Mouse (Mus musculus) gastrocnemius, postnatal 36 days (tissue): ENCODE data around the gene S1pr5. TPM values are rescaled to one million over a fixed set of nuclear protein-coding genes. Genes with fewer than 3 reads are reported as not detected.
A peak's percentile ranks its signal among the peaks of the same experiment; 100 is the strongest.
"Not testable (repeated sequence)": the region's sequence is repeated elsewhere in the genome, so short reads cannot be mapped to it uniquely, and the experiment has no call there.

ENCODE experiments used
- DNase-seq, 2 experiments: peaks; one replicate each; pipeline ENCODE4 v3.0.0; 2022
- intact Hi-C: fragments of 180-260 bp; cut with DNase I; formaldehyde crosslinking; loops from one replicate; pipeline ENCODE4 v1.15.1; 2025
- total RNA-seq, 2 experiments: library from RNA; stranded (reverse); gene quantifications; 2 replicates each; pipeline ENCODE4 v1.2.3; 2021

The S1pr5 gene
- total RNA-seq, 2 experiments from 2014 or later, result 0.12 TPM; not detected in 1

DNA sequence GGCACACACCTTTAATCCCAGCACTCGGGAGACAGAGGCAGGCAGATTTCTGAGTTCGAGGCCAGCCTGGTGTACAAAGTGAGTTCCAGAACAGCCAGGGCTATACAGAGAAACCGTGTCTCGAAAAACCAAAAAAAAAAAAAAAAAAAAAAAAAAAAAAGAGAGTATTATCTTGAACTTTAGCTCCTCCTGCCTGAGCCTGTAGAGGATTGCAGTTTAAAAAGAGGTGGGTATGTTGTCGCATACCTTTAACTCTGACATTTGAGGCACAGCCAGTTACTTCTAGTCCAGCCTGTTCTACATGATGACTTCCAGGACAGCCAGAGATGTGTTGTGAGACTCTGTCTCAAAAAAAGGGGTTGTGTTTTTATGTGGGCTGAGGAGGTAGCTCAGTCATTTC, 21.3 kb upstream of the S1pr5 start:
- DNase-seq, intact Hi-C loops: not testable (repeated sequence)

DNA sequence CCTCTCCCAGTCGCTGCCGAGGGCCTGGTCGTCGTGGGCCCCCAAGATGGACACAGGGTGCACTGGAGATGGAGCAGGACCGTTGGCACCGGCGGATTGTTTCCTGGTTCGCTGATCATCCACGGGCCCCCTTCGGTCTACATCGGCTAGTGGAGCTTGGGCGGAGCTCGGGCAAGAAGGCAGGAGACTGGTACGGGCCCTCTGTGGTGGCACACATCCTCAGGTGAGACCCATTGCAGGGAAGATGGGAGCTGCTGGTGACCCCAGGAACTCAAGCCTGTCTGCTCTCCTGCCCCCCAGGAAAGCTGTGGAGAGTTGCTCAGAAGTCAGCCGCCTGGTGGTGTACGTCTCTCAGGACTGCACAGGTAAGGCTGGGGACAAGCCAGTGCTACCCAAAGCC, 20.1 kb upstream of the S1pr5 start:
- no peak for DNase-seq
- intact Hi-C loops, result no loop called here

GRCm38 (mm10) chr9:21266889-21267288, 18.6 kb upstream of the S1pr5 start:
- DNase-seq, result no peak
- intact Hi-C loops, result no loop called here

- no peak for DNase-seq
- intact Hi-C loops, result loop anchor here (2.0 kb wide), 1 partner anchor 27 kb away; the partner anchor contains the start of gene Keap1
Measured at GRCm38 (mm10) chr9:21265611-21266010, 17.4 kb upstream of the S1pr5 start.

- DNase-seq, result peak; percentile 99 to 100
- intact Hi-C loops, result loop anchor here (2.0 kb wide), 1 partner anchor 26 kb away; the partner anchor contains the start of gene Keap1
Measured at GRCm38 (mm10) chr9:21265000-21265561, 16.8 kb upstream of the S1pr5 start, which contains the start of gene Atg4d. Gene Atg4d (plus strand): TSS chr9:21265293.

DNA sequence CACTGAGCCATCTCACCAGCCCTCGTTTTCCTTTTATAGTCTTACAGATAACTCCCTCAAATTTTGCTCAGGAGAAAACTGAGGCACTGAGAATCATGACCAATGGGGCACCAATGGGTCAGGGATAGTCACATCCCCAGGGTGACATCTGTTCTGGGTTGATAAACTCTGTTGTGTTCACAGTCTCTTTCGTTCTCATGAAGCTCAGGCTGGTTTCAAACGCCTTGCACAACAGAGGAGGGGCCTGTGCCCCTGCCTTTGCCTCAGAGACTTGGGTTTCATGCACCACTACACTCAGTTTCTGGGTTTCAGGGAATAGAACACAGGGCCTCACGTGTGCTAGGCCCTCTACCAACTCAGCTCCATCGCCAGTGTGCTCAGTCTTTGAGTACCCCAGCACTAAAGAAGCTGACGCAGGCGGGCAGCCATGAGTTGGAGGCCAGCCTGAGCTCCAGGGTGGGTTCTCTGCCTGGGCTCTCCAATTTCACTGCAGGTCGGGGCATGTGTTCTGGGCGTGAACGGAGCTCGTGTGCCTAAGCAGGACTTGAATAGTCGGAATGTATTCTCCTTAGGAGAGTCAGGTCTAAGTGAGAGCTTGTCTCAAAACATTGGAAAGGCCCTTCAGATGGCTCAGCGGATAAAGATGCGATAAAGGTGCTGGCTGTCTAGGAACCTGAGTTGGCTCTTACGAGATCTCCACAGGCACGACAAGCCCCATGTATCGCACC, 16.2 kb upstream of the S1pr5 start:
- intact Hi-C loops, result loop anchor here (2.0 kb wide), 1 partner anchor 26 kb away; the partner anchor contains the start of gene Keap1
- DNase-seq, result no peak

GRCm38 (mm10) chr9:21261831-21262230, 13.6 kb upstream of the S1pr5 start:
- intact Hi-C loops, result no loop called here

DNA sequence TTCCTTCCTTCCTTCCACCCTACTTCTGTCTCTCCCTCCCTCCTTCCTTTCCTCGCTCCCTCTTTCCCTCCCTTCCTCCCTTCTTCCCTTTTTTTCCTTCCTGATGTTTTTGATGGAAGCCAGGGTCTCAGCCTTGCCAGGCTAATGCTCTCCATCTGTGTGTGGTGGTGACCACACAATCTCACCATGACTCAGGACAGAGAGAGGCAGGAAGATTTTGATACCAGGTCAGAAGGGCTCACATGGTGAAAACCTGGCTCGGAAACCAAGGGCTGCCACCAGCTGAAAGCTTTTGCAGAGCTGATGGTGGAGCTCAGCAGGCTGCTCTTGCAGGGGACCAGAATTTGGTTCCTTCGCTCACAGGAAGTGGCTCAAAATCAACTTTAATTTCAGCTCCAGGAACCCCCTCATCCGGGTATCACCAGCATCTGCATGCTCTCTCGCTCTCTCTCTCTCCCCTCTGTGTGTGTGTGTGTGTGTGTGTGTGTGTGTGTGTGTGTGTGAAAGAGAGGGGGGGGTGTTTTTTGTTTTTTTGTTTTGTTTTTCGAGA, 12.3 kb upstream of the S1pr5 start:
- DNase-seq, result no peak
- intact Hi-C loops, result no loop called here

More at GRCm38 (mm10) chr9:21261831-21262230, 13.6 kb upstream of the S1pr5 start:
- no peak for DNase-seq

- intact Hi-C loops, DNase-seq: not testable (repeated sequence)
Measured at GRCm38 (mm10) chr9:21256349-21256748, 8.1 kb upstream of the S1pr5 start.

DNA sequence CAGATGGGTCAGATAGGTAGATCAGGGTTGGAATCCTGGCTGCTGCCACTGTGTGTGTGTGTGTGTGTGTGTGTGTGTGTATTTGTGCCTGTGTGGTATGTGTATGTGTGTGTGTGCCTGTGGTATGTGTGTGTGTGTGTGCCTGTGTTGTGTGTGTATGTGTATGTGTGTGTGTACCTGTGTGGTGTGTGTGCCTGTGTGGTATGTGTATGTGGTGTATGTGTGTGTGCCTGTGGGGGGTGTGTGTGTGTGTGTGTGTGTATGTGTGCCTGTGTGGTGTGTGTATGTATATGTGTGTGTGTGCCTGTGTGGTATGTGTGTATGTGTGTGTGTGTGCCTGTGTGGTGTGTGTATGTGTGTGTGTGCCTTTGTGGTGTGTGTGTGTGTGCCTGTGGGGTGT, 6.4 kb upstream of the S1pr5 start:
- intact Hi-C loops, result no loop called here
- no peak for DNase-seq

DNA sequence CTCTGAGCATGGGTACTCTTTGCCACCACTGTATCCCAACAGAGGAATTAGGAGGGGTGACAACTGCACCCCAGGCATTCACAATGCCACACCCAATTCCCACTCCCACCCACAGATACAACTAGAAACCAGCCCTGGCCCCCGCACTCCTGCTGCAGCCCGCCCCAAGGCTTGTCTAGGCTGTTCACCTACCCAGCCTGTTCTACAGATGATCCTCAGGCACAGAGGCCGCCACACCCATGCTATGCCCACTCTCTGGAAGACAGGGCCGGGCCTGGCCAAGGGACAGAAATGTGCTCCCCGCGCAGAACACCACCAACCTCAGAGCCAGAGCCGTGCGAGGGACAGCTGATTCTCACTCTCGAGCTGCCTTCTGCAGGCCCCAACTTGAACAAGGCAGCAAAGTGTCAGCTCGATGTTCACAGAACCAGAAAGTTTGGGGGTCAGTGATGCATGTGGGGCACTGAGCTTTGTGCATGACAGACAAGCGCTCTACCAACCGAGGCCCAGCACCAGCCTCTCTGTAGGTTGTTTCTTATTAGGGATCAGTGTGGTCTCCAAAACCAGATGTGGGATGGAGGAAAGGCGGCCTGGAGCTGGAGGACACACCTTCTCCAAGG, 3.0 kb upstream of the S1pr5 start:
- intact Hi-C loops, result no loop called here
- no peak for DNase-seq

DNA sequence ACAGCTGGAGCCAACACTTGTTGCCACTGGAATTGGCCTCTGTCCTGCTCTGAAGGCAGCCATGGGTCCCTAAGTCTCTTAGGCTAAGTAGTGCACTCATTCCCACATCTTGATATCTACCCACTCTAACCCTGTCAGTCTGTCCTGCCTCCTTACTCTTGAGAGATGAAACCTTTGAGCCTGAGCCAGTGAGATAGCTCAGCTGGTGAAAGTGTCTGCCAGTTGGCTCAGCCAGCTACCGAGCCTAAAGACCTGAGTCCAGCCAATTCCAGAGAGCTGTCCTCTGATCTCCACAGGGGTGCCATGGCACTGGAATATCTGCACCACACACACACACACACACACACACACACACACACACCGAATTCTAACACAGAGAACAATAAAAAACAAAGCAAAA, 2.3 kb upstream of the S1pr5 start:
- intact Hi-C loops, result no loop called here
- no peak for DNase-seq

DNA sequence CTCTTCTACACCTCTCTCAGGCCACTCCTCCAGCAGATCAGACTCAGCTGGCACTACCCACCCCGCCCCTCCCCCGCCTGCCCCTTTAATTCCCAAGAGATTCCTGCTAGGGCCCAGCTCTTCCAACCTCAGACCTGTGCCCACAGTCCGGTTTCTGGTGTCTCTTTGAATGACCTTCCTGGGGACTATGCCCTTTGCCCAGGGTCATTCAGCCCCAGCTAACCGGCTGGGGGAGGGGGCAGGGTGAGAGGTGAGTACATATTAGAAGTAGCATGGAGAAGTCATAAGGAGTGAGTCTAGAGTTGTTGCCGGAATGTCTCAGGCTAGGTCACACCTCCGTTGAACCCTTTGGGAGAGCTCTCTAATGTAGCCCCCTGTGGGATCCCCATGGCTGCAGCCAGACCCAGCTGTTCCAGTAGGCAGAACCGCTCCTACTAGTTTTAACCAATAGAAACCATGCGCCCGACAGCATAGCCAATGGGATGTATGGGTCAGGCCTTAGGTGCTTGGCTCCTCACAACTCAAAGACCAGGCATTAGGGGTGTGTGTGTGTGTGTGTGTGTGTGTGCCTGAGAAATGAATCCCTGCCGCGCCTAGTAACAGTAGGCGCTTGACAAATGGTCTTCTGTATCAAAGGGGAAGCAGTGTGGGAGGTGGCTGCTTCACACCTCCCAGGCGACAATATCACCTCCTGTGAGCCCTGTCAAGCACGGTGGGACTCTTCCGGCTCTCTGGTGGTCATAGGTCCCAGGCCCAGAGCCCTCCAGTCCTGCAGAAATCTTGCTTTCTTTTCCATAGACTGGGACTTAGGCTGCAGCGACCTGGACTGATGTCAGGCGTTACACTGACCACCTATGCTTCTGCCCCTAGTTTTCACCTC, 1.6 kb upstream of the S1pr5 start:
- no peak for DNase-seq
- intact Hi-C loops, result no loop called here

GRCm38 (mm10) chr9:21246342-21246741, 1.9 kb downstream of the S1pr5 start:
- intact Hi-C loops, result no loop called here
- no peak for DNase-seq

GRCm38 (mm10) chr9:21245113-21245487, 3.1 kb downstream of the S1pr5 start:
- no peak for DNase-seq
- intact Hi-C loops, result no loop called here

- DNase-seq, result no peak
Measured at GRCm38 (mm10) chr9:21244428-21245112, 3.7 kb downstream of the S1pr5 start.

DNA sequence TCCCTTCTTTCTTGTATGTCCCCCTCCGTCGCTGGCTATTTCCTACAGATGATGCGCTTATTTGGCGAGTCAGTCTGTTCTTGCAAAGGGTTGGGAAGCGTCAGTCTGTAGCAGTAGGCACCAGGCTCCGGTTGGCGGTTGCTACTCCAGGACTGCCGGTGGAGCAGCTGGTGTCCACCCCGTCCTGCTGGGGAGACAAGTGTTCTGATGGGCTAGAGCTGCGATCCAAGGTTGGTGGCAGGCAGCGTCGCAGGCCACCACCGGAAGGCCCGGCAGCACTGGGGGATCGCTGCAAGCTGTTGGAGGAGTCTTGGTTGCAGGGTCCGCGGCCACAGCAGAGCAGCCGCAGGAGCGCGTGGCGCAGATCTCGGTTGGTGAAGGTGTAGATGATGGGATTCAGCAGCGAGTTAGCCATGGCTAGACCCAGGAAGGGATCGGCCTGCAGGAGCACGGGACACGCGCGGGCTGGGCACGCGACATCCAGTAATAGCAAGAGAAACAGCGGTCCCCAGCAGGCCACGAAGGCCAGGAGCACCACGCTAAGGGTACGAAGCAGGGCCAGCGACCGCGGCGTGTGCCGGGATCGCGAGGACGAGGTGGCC, 4.3 kb downstream of the S1pr5 start:
- intact Hi-C loops, result no loop called here
- no peak for DNase-seq

More at GRCm38 (mm10) chr9:21244428-21245112, 3.7 kb downstream of the S1pr5 start:
- intact Hi-C loops, result no loop called here

- intact Hi-C loops, result no loop called here
- peak; percentile 61 to 71 for DNase-seq
Measured at GRCm38 (mm10) chr9:21241343-21241742, 6.9 kb downstream of the S1pr5 start.

- no peak for DNase-seq
- intact Hi-C loops, result loop anchor here (2.0 kb wide), 1 partner anchor 25 kb away; the partner anchor contains the start of gene Atg4d
Measured at GRCm38 (mm10) chr9:21239465-21239848, 8.8 kb downstream of the S1pr5 start.
